Mouse (Mus musculus) lung, embryonic 16.5 days (tissue): ENCODE measurements around the gene Grpel1. TPM values are rescaled to one million over a fixed set of nuclear protein-coding genes. Genes with fewer than 3 reads are reported as not detected.
A peak's percentile ranks its signal among the peaks of the same experiment; 100 is the strongest.

Experiments used
- ATAC-seq: fragments of 200-750 bp; cut with Nextera tagmentation; 2 replicates; pipeline ENCODE4 v1.8.0; 2017; ENCODE audit warnings: low read depth, mild to moderate bottlenecking, moderate library complexity
- H3K27ac ChIP-seq: fragments of 300-500 bp; sonication (generic); 2 replicates; pipeline ENCODE4 v1.5.1; 2014; ENCODE audit warnings: mild to moderate bottlenecking, control low read depth, low read length
- H3K27me3 ChIP-seq: fragments of 300-500 bp; sonication (generic); 2 replicates; pipeline ENCODE4 v1.6.1; 2014; ENCODE audit warnings: low read depth, low read length, mixed read lengths; ENCODE audit not compliant: control insufficient read depth, insufficient read depth
- H3K36me3 ChIP-seq: fragments of 300-500 bp; sonication (generic); 2 replicates; pipeline ENCODE4 v1.6.1; 2014; ENCODE audit warnings: low read length; ENCODE audit not compliant: control insufficient read depth, insufficient read depth
- H3K4me1 ChIP-seq: fragments of 300-500 bp; sonication (generic); replicated peaks from 2 replicates; pipeline ENCODE4 v1.6.1; 2014; ENCODE audit warnings: low read length, mixed read lengths; ENCODE audit not compliant: control insufficient read depth, insufficient read depth
- H3K4me2 ChIP-seq: fragments of 300-500 bp; sonication (generic); 2 replicates; pipeline ENCODE4 v1.6.1; 2014; ENCODE audit warnings: low read depth, low read length, control low read depth
- H3K4me3 ChIP-seq: fragments of 300-500 bp; sonication (generic); 2 replicates; pipeline ENCODE4 v1.5.1; 2014; ENCODE audit warnings: mild to moderate bottlenecking, low read length, control low read depth
- H3K9ac ChIP-seq: fragments of 300-500 bp; sonication (generic); 2 replicates; pipeline ENCODE4 v1.6.1; 2014; ENCODE audit warnings: low read length, control low read depth
- H3K9me3 ChIP-seq: fragments of 300-500 bp; sonication (generic); 2 replicates; pipeline ENCODE4 v1.6.1; 2016; ENCODE audit warnings: low read length; ENCODE audit not compliant: control insufficient read depth
- WGBS: fragments of 180-500 bp; shearing (Covaris S2); extraction: QIAGEN DNeasy Blood & Tissue Kit; methylation state at CpG from one replicate; pipeline ENCODE4 v1.1.7; 2014; 5-methylcytosine and 5-hydroxymethylcytosine counted together
- polyA plus RNA-seq: library from polyadenylated mRNA; unstranded; fragments of >200 nt; fragmentation: Nextera tagmentation; extraction: Ambion mirVana; gene quantifications from 2 replicates; pipeline ENCODE4 v1.2.1, GENCODE M21; 2015

The Grpel1 gene
- polyA plus RNA-seq, 1 experiment from 2014 or later: 47.5 TPM

DNA sequence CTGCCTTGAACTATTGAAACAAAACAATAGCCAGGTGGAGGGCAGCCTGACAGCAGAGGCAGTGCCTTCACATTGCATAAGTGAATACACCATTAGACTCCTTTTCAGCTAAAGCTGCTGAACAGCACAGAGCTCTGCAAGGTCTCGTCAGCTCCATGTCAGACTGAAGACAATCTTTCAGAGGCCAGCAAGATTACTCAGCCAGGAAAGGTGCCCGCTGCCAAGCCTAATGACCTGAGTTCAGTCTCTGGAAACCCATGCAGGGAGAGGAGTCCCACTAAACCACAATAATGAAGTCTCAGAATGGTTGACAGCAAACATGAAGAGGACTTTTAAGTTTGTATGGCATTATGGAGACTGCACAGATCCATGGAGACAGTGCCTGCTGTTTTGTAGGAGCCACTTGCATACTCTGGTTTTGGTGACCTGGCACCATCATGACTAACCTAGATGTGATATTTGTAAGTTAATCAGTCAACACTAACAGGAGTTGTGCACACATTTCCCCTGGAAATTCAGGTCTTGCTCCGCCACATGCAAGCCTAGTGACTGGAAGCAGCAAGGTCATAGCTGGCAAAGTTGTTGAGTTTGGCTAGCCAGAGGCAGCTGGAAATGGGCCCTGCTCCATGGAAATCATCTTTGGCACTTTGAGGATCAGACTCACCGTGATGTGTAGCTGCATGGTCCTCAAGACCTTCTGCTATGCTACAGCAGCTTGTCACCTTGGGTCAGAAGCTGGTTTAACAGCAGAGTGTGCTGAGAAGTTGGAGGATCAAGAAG, 8.3 kb downstream of the Grpel1 start:
- no peaks in the 10 kb centered on the region for H3K9me3 ChIP-seq
- no peak for ATAC-seq
- no peak overlapping the region for H3K4me2 ChIP-seq
- H3K4me3 ChIP-seq: no peak overlapping the region
- 86% methylated on average over 4 of the region's 4 CpGs for WGBS
- H3K27ac ChIP-seq: no peak overlapping the region
- H3K36me3 ChIP-seq: peaks cover 25% of the 10 kb centered on the region
- H3K9ac ChIP-seq: no peak overlapping the region
- no peaks in the 10 kb centered on the region for H3K27me3 ChIP-seq
- no peaks in the 10 kb centered on the region for H3K4me1 ChIP-seq

- no peak for ATAC-seq
- H3K9me3 ChIP-seq: no peaks in the 10 kb centered on the region
- H3K4me1 ChIP-seq: peaks cover 5% of the 10 kb centered on the region
- no peak overlapping the region for H3K4me2 ChIP-seq
- H3K36me3 ChIP-seq: peaks cover 24% of the 10 kb centered on the region
- H3K9ac ChIP-seq: no peak overlapping the region
- H3K27ac ChIP-seq: no peak overlapping the region
- WGBS: 85% methylated on average over 5 of the region's 5 CpGs
- no peak overlapping the region for H3K4me3 ChIP-seq
- no peaks in the 10 kb centered on the region for H3K27me3 ChIP-seq
These were observed 9.5 kb downstream of the Grpel1 start for GRCm38 (mm10) chr5:36474283-36474682.

GRCm38 (mm10) chr5:36477486-36477885, 12.7 kb downstream of the Grpel1 start:
- Histone ChIP-seq H3K4me3 (no peak overlapping the region), H3K27ac (no peak overlapping the region), H3K27me3 (no peaks in the 10 kb centered on the region), H3K9me3 (no peaks in the 10 kb centered on the region), H3K9ac (no peak overlapping the region), H3K4me2 (no peak overlapping the region), H3K4me1 (peaks cover 14% of the 10 kb centered on the region), H3K36me3 (peaks cover 14% of the 10 kb centered on the region)
- no peak for ATAC-seq
- 91% methylated on average over 3 of the region's 3 CpGs for WGBS

DNA sequence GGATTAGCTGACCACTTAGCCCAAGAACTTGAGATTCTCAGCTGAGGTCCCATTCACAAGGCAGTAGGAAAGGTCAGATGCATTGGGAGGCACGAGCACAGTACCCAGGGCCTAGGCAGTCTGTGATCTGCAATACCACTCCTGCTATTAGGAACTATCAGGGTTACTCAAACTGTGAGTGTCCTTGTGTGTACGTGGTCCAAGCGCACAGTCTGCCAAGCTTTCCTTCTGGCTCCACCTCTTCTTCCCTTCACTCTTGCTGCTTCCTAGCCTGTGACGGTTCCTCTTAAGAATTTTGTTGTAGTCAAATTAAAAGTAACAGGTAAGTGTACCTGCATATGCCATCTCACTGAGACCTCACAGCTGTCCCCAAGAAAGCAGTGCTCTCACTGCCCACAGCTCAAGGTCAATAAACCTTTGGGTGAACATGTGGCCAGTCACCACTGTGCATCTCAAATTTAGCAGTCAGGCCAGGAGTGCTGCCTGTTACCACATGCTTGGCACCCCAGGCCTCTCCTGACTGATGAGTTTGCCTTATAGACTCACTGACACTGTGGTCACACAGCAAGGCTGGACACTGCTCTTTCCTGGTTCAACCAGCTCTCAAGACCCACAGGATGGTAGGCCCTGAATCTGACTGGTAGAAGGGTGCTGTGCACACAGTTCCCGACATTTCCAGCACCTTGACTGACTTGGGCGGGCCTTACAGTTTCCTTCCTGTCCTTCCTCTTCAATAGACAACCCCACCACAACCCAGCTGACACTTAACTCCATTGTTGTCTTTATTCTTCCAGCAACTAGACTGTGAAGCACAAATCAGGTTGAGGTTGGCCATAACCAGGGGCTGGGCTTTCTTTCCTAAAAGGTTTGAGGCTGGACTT, 14.0 kb downstream of the Grpel1 start:
- Histone ChIP-seq H3K27me3 (no peaks in the 10 kb centered on the region), H3K27ac (no peak overlapping the region), H3K36me3 (0 out of 2 replicates have a peak, but pooled peaks cover 5% of the 10 kb centered on the region), H3K4me1 (peaks cover 22% of the 10 kb centered on the region), H3K9me3 (no peaks in the 10 kb centered on the region), H3K4me2 (no peak overlapping the region), H3K9ac (no peak overlapping the region), H3K4me3 (no peak overlapping the region)
- WGBS: 79% methylated on average over 6 of the region's 6 CpGs
- no peak for ATAC-seq

DNA sequence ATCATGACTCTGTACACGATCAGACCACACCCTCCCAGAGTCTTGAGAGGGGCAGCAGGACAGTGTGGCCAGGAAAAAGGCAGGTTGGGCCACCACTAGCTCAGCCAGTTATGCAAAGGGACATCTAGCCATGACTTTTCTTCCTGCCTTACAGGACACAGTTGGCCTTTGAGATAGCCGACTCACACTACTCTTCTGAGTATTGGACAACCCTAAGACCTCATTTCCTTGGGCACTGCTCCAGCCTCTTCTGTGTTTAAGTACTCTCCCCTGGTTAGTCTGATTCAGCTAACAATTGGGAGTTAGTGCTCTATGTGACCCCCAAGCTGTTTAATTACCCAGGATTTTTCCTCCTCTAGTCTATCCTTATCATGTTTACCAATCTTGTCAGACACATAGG, 14.9 kb downstream of the Grpel1 start:
- Histone ChIP-seq H3K27me3 (0 out of 2 replicates have a peak, but pooled peaks cover under 1% of the 10 kb centered on the region), H3K9me3 (no peaks in the 10 kb centered on the region), H3K4me3 (no peak overlapping the region), H3K9ac (no peak overlapping the region), H3K27ac (no peak overlapping the region), H3K4me2 (no peak overlapping the region), H3K4me1 (peaks cover 24% of the 10 kb centered on the region), H3K36me3 (0 out of 2 replicates have a peak, but pooled peaks cover 3% of the 10 kb centered on the region)
- WGBS: 58% methylated on average over 2 of the region's 2 CpGs
- ATAC-seq: no peak

- ATAC-seq: no peak
- 88% methylated on average over 4 of the region's 4 CpGs for WGBS
- peaks cover 6% of the 10 kb centered on the region for H3K27me3 ChIP-seq
- no peak overlapping the region for H3K27ac ChIP-seq
- peaks cover 29% of the 10 kb centered on the region for H3K4me1 ChIP-seq
- H3K4me2 ChIP-seq: no peak overlapping the region
- H3K9me3 ChIP-seq: no peaks in the 10 kb centered on the region
- H3K36me3 ChIP-seq: 0 out of 2 replicates have a peak, but pooled peaks cover 1% of the 10 kb centered on the region
- no peak overlapping the region for H3K9ac ChIP-seq
- no peak overlapping the region for H3K4me3 ChIP-seq
These were observed 15.6 kb downstream of the Grpel1 start for GRCm38 (mm10) chr5:36480398-36480797.

DNA sequence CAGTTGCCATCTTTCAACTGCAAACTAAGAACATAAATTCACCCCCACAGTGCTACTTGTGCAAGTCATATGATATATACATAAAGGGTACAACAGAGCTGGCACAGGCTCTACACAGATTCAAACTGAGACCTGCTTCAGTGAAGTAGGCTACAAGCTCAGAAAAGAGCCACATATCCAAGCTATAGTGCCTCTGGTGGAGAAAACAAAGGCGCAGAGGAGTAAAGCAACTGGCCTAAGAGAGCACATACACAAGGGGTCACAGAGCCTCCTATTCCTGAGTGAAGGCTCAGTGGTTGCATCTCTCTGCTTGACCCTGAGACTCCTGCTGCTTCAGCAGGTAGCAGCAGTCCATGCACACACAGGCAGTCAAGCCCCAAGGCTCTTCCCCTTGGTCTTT, 16.3 kb downstream of the Grpel1 start:
- Histone ChIP-seq H3K27ac (no peak overlapping the region), H3K9me3 (no peaks in the 10 kb centered on the region), H3K4me1 (peaks cover 29% of the 10 kb centered on the region)

DNA sequence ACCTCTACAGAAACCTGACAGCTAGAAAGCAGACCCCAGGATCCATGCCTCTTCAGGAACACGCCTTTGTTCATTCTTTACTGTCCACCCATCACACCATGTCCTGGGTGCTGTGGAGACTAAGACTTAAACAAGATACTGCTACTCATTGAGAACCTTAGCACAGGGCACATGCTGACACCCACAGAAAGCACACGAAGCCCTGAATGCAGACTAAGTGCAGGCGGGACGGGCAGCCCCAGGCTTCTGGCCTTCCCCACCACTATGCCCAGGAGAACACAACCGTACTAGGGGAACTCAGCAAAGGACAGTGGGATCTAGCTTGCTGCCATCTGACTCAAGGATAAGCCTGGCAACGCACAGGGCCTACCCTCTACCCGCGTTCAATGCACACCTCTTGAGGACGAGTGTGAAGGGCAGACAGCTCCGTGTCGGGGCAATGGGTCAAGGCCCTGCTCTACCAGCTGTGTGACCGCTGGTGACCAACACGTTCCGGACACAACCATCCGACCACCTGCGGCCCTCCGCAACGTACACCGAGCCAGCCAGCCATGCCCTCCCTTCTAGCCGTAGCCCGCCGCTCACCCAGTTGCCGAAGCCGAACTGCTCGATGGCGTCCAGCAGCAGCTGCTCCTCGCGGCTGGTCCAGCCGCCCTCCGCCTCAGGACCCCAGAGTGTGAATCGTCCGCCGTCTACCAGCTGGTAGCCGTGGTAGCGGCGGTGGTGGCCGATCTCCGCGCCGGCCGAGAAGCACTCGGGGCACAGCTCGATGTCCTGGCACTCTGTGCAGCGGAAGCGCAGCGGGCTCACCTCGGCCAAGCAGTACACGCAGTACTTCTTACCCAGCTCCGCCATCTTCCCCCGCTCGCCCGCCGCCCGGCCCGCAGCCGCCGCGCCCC, 18.7 kb downstream of the Grpel1 start:
- no peaks in the 10 kb centered on the region for H3K9me3 ChIP-seq
- no peaks in the 10 kb centered on the region for H3K36me3 ChIP-seq
- peak overlapping the region; percentile 54; the same call in 1 of the 2 replicates for H3K27ac ChIP-seq
- peak overlapping the region; percentile 89 for H3K4me2 ChIP-seq
- H3K27me3 ChIP-seq: peaks cover 15% of the 10 kb centered on the region
- 2% methylated on average over 51 of the region's 58 CpGs for WGBS
- H3K4me3 ChIP-seq: peak overlapping the region; percentile 94
- peaks cover 29% of the 10 kb centered on the region for H3K4me1 ChIP-seq
- peak; percentile 60 for ATAC-seq
- H3K9ac ChIP-seq: peak overlapping the region; percentile 90

More for the DNA sequence above, 16.3 kb downstream of the Grpel1 start:
- no peak overlapping the region for H3K4me2 ChIP-seq
- H3K36me3 ChIP-seq: no peaks in the 10 kb centered on the region
- peaks cover 13% of the 10 kb centered on the region for H3K27me3 ChIP-seq
- H3K9ac ChIP-seq: no peak overlapping the region
- WGBS: 57% methylated on average over 1 of the region's 1 CpGs
- no peak for ATAC-seq
- H3K4me3 ChIP-seq: no peak overlapping the region
